Mouse (Mus musculus) olfactory bulb, adult 2 months (tissue): ENCODE measurements around the gene Cnnm1.

ENCODE experiments used
- CTCF ChIP-seq: fragments of 200-500 bp; IDR thresholded peaks from 2 replicates; pipeline ENCODE4 v1.5.1; 2012; ENCODE audit warnings: low read depth, mild to moderate bottlenecking, low read length, moderate library complexity; ENCODE audit not compliant: insufficient read depth
- POLR2A ChIP-seq: fragments of 200-500 bp; IDR thresholded peaks from 2 replicates; pipeline ENCODE4 v1.6.1; 2012; ENCODE audit warnings: mild to moderate bottlenecking, low read depth, low read length, moderate library complexity; ENCODE audit not compliant: insufficient read depth

DNA sequence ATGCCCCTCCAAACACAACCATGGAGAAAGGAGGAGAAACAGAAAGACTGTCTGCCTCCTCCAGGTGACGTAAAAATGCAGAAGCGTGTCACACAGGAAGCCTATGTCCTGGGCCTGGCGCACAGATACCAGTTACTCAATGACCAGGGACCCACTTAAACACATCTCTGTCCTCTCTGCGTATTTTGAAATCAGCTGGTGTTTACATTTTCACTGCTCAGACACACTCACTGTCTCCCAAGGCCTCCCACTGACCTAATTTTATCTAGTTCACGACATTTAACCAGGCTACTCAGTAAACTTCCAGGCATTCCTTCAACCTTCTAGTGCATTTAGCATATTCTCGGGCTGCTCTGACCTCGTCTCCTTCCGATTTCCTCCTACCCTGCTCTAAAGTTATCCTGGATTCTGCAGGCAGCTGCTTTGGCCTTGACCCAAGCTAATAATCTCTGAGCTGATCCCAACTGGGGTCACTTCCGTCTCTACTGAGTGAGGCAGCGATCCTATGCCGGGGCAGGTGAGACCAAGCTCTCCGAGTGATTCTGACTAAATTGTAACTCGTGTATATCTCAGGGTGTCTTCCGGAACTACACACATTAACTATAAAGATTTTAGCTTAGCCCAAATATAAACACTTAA lies 76.3 kb downstream of the Cnnm1 start:
- TF ChIP-seq POLR2A (no peak), CTCF (no peak)
